Mouse (Mus musculus) hindbrain, embryonic 11.5 days (tissue): ENCODE data around the gene Slc16a10. TPM values are rescaled to one million over a fixed set of nuclear protein-coding genes. Genes with fewer than 3 reads are reported as not detected.

ENCODE experiments used
- ATAC-seq: fragments of 200-750 bp; cut with Nextera tagmentation; 2 replicates; pipeline ENCODE4 v1.8.0; 2017; ENCODE audit warnings: mild to moderate bottlenecking, moderate TSS enrichment, moderate library complexity; ENCODE audit not compliant: low FRiP score
- DNase-seq: peaks from one replicate; pipeline ENCODE4 v3.0.0-alpha.2; 2015; ENCODE audit warnings: low spot score
- H3K27ac ChIP-seq: fragments of 300-500 bp; sonication (generic); 2 replicates; pipeline ENCODE4 v1.5.1; 2014; ENCODE audit warnings: mild to moderate bottlenecking, low read depth, low read length
- H3K27me3 ChIP-seq: fragments of 300-500 bp; sonication (generic); 2 replicates; pipeline ENCODE4 v1.6.1; 2014; ENCODE audit warnings: mild to moderate bottlenecking, low read length, moderate library complexity, mixed read lengths; ENCODE audit not compliant: control insufficient read depth, insufficient read depth
- H3K36me3 ChIP-seq: fragments of 300-500 bp; sonication (generic); 2 replicates; pipeline ENCODE4 v1.6.1; 2014; ENCODE audit warnings: mild to moderate bottlenecking, low read length, moderate library complexity, mixed read lengths; ENCODE audit not compliant: control insufficient read depth, insufficient read depth
- H3K4me1 ChIP-seq: fragments of 300-500 bp; sonication (generic); replicated peaks from 2 replicates; pipeline ENCODE4 v1.6.1; 2014; ENCODE audit warnings: low read length, mixed read lengths; ENCODE audit not compliant: control insufficient read depth, insufficient read depth
- H3K4me2 ChIP-seq: fragments of 300-500 bp; sonication (generic); replicated peaks from 2 replicates; pipeline ENCODE4 v1.6.1; 2014; ENCODE audit warnings: mild to moderate bottlenecking, low read depth, low read length
- H3K4me3 ChIP-seq: fragments of 300-500 bp; sonication (generic); 2 replicates; pipeline ENCODE4 v1.5.1; 2014; ENCODE audit warnings: low read depth, low read length
- H3K9ac ChIP-seq: fragments of 300-500 bp; sonication (generic); 2 replicates; pipeline ENCODE4 v1.6.1; 2014; ENCODE audit warnings: low read depth, low read length
- H3K9me3 ChIP-seq: fragments of 300-500 bp; sonication (generic); 2 replicates; pipeline ENCODE4 v1.6.1; 2016; ENCODE audit warnings: low read length; ENCODE audit not compliant: control insufficient read depth
- WGBS: fragments of 180-500 bp; shearing (Covaris S2); extraction: QIAGEN DNeasy Blood & Tissue Kit; methylation state at CpG from one replicate; pipeline ENCODE4 v1.1.7; 2014; 5-methylcytosine and 5-hydroxymethylcytosine counted together
- polyA plus RNA-seq: library from polyadenylated mRNA; unstranded; fragments of >200 nt; fragmentation: Nextera tagmentation; extraction: Ambion mirVana; gene quantifications from 2 replicates; pipeline ENCODE4 v1.2.1, GENCODE M21; 2014

Slc16a10 gene
- polyA plus RNA-seq, 1 experiment from 2014 or later: 8.9 TPM

DNA sequence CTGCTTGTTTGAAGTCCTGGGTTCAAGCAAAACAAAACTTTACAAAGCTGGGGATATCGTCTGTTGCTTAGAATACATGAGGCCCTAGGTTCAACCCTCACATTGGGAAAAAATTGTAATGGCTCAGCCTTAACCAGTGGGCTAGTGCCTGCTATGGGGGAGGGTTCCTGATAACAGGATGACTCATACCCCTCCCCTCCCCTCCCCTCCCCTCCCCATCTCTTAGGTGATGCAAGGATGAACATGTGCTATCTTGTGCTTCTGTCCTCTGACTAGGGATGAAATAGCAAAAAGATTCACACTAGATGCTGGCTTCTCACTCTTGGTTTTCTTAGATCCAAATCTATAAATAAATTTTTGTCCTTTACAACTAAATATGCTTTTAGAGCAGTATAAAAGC is 2.8 kb upstream of the Slc16a10 start:
- no peak overlapping the region for H3K9ac ChIP-seq
- no peak overlapping the region for H3K4me2 ChIP-seq
- WGBS: 89% methylated on average over 1 of the region's 1 CpGs
- H3K9me3 ChIP-seq: no peaks in the 10 kb centered on the region
- H3K36me3 ChIP-seq: no peaks in the 10 kb centered on the region
- no peak overlapping the region for H3K27ac ChIP-seq
- ATAC-seq (no peak), DNase-seq (no peak)
- no peak overlapping the region for H3K4me3 ChIP-seq
- H3K4me1 ChIP-seq: no peaks in the 10 kb centered on the region; the same call in 1 of the 2 replicates
- no peaks in the 10 kb centered on the region; the same call in 1 of the 2 replicates for H3K27me3 ChIP-seq

DNA sequence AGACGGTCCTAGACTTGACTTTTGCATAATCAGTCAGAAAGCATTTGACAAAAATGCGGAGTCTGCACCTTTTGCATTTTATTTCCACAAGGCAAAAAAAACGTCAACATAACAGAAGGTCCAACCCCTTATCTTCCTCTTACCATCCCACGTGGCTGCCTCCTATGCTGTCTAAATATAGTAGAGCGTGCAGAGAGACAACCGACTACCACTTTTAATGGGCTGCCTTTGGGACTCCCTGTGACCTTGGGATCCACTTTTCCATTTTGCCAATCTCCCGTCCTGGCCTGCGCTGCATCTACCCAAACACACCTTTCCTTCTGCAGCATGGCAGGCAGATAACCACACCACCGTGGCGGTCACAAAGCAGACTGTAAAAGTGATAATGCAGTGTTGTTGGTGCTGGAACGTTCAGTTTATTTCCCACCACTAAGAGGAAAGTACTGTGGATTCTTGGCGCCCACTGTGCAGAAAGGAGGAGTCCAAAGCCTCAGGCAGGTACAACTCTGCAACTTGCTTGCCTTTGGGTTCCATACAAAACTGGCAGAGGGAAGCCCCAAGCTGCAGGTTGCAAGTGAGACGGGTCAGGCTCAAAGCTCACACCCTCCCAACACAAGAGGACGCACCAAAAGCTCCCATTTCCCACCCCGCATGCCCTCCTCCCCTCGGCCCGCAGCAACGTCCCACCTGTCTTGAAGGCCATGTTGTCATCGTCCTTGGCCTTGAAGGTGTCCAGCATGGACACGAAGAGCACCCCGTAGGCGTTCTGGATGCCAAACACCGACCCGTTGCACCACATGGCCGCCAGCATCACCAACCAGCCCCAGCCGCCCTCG is 824 bp downstream of the Slc16a10 start:
- WGBS: 28% methylated on average over 27 of the region's 27 CpGs
- H3K4me2 ChIP-seq: peak overlapping the region; percentile 96
- H3K9me3 ChIP-seq: no peaks in the 10 kb centered on the region
- no peaks in the 10 kb centered on the region; the same call in 1 of the 2 replicates for H3K4me1 ChIP-seq
- H3K4me3 ChIP-seq: peak overlapping the region; percentile 58
- H3K9ac ChIP-seq: peak overlapping the region; percentile 63
- H3K27ac ChIP-seq: no peak overlapping the region
- DNase-seq: no peak
- no peaks in the 10 kb centered on the region for H3K36me3 ChIP-seq
- no peaks in the 10 kb centered on the region; the same call in 1 of the 2 replicates for H3K27me3 ChIP-seq
- ATAC-seq: no peak

DNA sequence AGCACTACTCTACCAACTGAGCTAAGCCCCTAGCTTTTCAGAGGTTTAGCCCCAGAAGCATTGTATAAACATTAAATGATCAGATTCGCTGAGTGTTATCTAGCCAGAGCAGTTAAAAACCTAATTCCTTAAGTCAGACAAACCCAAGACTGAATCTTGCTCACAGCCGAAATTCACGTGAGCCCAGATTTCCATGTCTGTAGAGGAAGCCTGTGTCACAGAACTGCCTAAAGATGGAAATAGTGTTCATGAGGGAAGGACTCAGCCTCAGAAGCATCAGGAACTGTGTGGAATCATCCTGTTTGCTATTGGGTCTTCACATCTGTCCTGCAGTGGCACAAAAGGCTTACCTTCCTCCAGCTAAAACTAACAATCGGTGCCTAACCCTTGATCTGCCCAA is 2.4 kb downstream of the Slc16a10 start:
- Histone ChIP-seq H3K4me2 (no peak overlapping the region), H3K9me3 (no peaks in the 10 kb centered on the region), H3K4me1 (no peaks in the 10 kb centered on the region; the same call in 1 of the 2 replicates), H3K9ac (no peak overlapping the region), H3K4me3 (no peak overlapping the region), H3K27me3 (no peaks in the 10 kb centered on the region; the same call in 1 of the 2 replicates), H3K27ac (no peak overlapping the region), H3K36me3 (no peaks in the 10 kb centered on the region)
- WGBS: 92% methylated on average over 4 of the region's 4 CpGs
- ATAC-seq (no peak), DNase-seq (no peak)

GRCm38 (mm10) chr10:40135807-40136778 is 6.0 kb downstream of the Slc16a10 start:
- no peak for DNase-seq
- H3K9me3 ChIP-seq: no peaks in the 10 kb centered on the region
- H3K4me1 ChIP-seq: no peaks in the 10 kb centered on the region
- no peaks in the 10 kb centered on the region for H3K36me3 ChIP-seq
- H3K4me2 ChIP-seq: no peak overlapping the region
- no peak overlapping the region for H3K4me3 ChIP-seq
- H3K27ac ChIP-seq: no peak overlapping the region
- ATAC-seq: no peak
- no peaks in the 10 kb centered on the region for H3K27me3 ChIP-seq
- no peak overlapping the region for H3K9ac ChIP-seq
- 85% methylated on average over 9 of the region's 9 CpGs for WGBS

GRCm38 (mm10) chr10:40134906-40135305 is 7.2 kb downstream of the Slc16a10 start:
- ATAC-seq: no peak
- WGBS: 86% methylated on average over 6 of the region's 6 CpGs
- DNase-seq: no peak

DNA sequence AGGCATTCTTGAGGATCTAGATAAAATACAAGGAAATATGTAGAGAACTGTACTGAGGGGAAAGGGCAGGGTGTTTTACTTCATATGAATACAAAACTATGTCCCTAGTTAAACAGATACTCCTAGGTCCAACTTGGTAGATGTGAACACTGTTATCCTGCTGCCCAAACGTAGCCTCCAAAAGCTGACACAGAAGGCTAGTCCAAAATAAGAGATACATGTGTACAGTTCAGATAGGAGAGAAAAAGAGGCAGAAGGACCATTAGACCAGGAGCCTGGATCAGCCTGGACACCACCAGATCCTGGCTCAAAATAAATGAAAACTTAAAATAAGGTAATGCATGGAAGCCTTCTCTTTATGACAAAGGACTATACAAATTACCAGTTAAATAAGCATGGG is 8.4 kb downstream of the Slc16a10 start:
- no peak overlapping the region for H3K4me2 ChIP-seq
- H3K4me3 ChIP-seq: no peak overlapping the region
- H3K36me3 ChIP-seq: no peaks in the 10 kb centered on the region
- ATAC-seq (no peak), DNase-seq (no peak)
- no peaks in the 10 kb centered on the region for H3K27me3 ChIP-seq
- 73% methylated on average over 1 of the region's 1 CpGs for WGBS
- no peak overlapping the region for H3K9ac ChIP-seq
- H3K4me1 ChIP-seq: no peaks in the 10 kb centered on the region
- no peaks in the 10 kb centered on the region for H3K9me3 ChIP-seq
- no peak overlapping the region for H3K27ac ChIP-seq

More at GRCm38 (mm10) chr10:40134906-40135305, 7.2 kb downstream of the Slc16a10 start:
- H3K9ac ChIP-seq: no peak overlapping the region
- H3K36me3 ChIP-seq: no peaks in the 10 kb centered on the region
- H3K4me3 ChIP-seq: no peak overlapping the region
- H3K27me3 ChIP-seq: no peaks in the 10 kb centered on the region
- no peak overlapping the region for H3K27ac ChIP-seq
- H3K4me2 ChIP-seq: no peak overlapping the region
- no peaks in the 10 kb centered on the region for H3K4me1 ChIP-seq
- no peaks in the 10 kb centered on the region for H3K9me3 ChIP-seq

DNA sequence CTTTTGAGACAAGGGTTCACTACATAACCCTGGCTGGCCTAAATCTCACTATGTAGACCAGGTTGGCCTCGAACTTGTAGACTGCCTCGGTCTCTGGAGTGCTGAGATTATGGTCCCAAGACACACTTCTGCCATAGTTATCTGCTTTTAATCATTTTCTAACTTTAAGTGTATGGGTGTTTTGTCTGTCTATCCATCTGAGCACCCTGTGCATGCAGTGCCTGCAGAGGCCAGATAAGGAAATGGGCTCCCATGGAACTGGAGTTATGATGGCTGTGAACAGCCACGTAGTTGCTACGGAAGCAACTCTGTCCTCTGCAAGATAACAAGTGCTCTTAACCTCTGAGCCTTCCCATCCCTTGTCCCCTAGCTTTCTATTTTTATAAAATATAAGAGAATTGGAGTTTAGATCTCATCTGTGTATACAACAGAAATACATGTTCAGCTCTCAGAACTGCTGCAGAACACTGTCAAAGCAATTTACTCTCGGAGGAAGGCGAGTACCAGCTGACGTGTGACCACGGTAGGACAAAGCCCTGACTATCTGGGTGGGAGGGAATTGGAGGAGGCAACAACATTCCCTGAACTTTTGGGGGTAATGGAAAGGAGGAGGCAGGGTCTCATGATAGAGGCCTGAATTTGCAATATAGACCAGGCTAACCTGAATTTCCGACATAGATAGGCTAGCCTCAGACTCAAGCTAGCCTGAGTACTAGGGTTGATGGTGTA is 10.2 kb downstream of the Slc16a10 start:
- 87% methylated on average over 9 of the region's 9 CpGs for WGBS
- H3K4me1 ChIP-seq: no peaks in the 10 kb centered on the region

GRCm38 (mm10) chr10:40130126-40130525 is 11.9 kb downstream of the Slc16a10 start:
- Histone ChIP-seq H3K36me3 (no peaks in the 10 kb centered on the region), H3K9ac (no peak overlapping the region), H3K27me3 (no peaks in the 10 kb centered on the region), H3K9me3 (no peaks in the 10 kb centered on the region), H3K4me2 (no peak overlapping the region), H3K27ac (no peak overlapping the region), H3K4me1 (no peaks in the 10 kb centered on the region), H3K4me3 (no peak overlapping the region)
- 92% methylated on average over 1 of the region's 1 CpGs for WGBS
- DNase-seq (no peak), ATAC-seq (no peak)

More for the DNA sequence above, 10.2 kb downstream of the Slc16a10 start:
- no peak for DNase-seq
- Histone ChIP-seq H3K36me3 (no peaks in the 10 kb centered on the region), H3K4me2 (no peak overlapping the region), H3K4me3 (no peak overlapping the region), H3K27me3 (no peaks in the 10 kb centered on the region), H3K9ac (no peak overlapping the region), H3K9me3 (no peaks in the 10 kb centered on the region), H3K27ac (no peak overlapping the region)
- no peak for ATAC-seq
